In the genomic region with DNA sequence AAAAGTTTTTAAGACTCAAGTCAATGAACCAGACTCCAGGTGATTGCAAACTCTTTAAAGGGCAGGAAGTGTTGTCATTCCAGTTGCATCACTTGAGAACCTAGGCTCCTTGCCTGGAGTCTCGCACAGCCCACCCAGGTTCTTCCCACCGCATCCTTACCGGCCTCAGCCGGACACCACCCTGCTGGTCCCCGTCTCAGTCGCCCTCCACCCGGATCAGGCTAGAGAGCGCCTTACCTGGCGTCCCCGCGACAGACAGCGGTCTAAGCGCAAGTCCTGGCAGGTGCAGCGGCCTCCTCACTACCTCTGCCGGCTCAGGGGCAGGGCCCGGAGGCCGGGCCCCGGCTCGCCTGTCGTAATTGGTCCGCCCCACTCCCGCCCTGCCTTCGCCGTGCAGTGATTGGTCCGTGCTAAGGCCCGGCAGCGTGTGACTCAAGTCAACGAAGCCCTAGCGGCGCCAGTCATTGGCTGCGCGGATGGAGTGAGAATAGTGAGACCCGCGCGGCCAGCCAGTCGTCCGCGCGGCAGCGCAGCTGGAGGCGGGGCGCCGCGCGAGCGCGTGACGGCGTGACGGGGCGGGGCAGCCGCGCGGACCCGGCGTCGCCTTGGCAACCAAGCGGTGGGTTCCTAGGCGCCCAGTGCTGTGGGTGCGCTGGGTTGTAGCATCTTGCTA, we compare ENCODE assay signal across 8 mouse cellular contexts. TPM values are rescaled to one million over a fixed set of nuclear protein-coding genes. Genes with fewer than 3 reads are reported as not detected.
DNase-seq lines count a peak whose midpoint lies in the region; ATAC-seq lines count a peak whose summit lies in the region.

A gene (minus strand): TSS at position 522 of the 673 bp plus-strand sequence.

- H3K4me3 ChIP-seq in hindbrain, embryonic 11.5 days (ENCODE audit: low read depth, low read length): peak within 1 kb of the TSS; percentile 82

- ATAC-seq in hindbrain, embryonic 11.5 days (ENCODE audit: low FRiP score): peak; percentile 100

- H3K9me3 ChIP-seq in hindbrain, embryonic 11.5 days (ENCODE audit: control insufficient read depth, low read length): no peaks in the 10 kb centered on the region

- H3K27me3 ChIP-seq in hindbrain, embryonic 11.5 days (ENCODE audit: control insufficient read depth, insufficient read depth, low read length): no peaks in the 10 kb centered on the region

- peak; percentile 100 for DNase-seq in MN1 (ENCODE audit: low spot score)
- peak; percentile 98 for DNase-seq in cerebellum, adult 9-10 months
- peak; percentile 97 to 98 for DNase-seq in frontal cortex, adult 2 months (ENCODE audit: extremely low spot score in 1 of 2, low spot score in 1 of 2)
- peak; percentile 95 for DNase-seq in hindbrain, embryonic 11.5 days (ENCODE audit: low spot score)
- DNase-seq in layer of hippocampus, postnatal 10 days (ENCODE audit: low spot score in 2 of 2): peak; percentile 94 to 97
- DNase-seq in lung, postnatal 10 days: peak; percentile 98
- peak; percentile 95 for DNase-seq in ovary, postnatal 36 days (ENCODE audit: low spot score)
- DNase-seq in thymus, postnatal 25 days: peak; percentile 96

- H3K9ac ChIP-seq in hindbrain, embryonic 11.5 days (ENCODE audit: low read depth, low read length): peak within 1 kb of the TSS; percentile 73

- H3K36me3 ChIP-seq in hindbrain, embryonic 11.5 days (ENCODE audit: control insufficient read depth, insufficient read depth, low read length): peaks cover 6% of the 10 kb centered on the region; the same call in 1 of the 2 replicates

- H3K27ac ChIP-seq in hindbrain, embryonic 11.5 days (ENCODE audit: low read depth, low read length): peak within 1 kb of the TSS; percentile 63

- WGBS in hindbrain, embryonic 11.5 days: under 1% methylated on average over 60 of the region's 60 CpGs

- H3K4me2 ChIP-seq in hindbrain, embryonic 11.5 days (replicated peaks; ENCODE audit: low read depth, low read length): peak within 1 kb of the TSS; percentile 68

- no peaks in the 10 kb centered on the region; the same call in 1 of the 2 replicates for H3K4me1 ChIP-seq in hindbrain, embryonic 11.5 days (replicated peaks; ENCODE audit: control insufficient read depth, insufficient read depth, low read length)

RNA-seq across cellular contexts. Expression of the gene that starts here (rescaled TPM):
- 92.8 and 117 TPM in 2 replicates for polyA plus RNA-seq in frontal cortex, adult 2 months (2012; rRNA removed)
- polyA plus RNA-seq in hindbrain, embryonic 11.5 days (2014; fragmentation: Nextera tagmentation; extraction: Ambion mirVana): 236 and 238 TPM in 2 replicates
- total RNA-seq in layer of hippocampus, postnatal 10 days (2021): 100 to 1,000 TPM; 130 to 175 TPM

Comparison
In these comparisons a context has a peak if more than half of its experiments do, and no peak if none do; other contexts are left out.
1. Peak in every context shown above with its lines: DNase-seq, ATAC-seq, H3K4me3 ChIP-seq and H3K27ac ChIP-seq.